Comparison of ENCODE assay signal across 8 mouse cellular contexts in the genomic region with DNA sequence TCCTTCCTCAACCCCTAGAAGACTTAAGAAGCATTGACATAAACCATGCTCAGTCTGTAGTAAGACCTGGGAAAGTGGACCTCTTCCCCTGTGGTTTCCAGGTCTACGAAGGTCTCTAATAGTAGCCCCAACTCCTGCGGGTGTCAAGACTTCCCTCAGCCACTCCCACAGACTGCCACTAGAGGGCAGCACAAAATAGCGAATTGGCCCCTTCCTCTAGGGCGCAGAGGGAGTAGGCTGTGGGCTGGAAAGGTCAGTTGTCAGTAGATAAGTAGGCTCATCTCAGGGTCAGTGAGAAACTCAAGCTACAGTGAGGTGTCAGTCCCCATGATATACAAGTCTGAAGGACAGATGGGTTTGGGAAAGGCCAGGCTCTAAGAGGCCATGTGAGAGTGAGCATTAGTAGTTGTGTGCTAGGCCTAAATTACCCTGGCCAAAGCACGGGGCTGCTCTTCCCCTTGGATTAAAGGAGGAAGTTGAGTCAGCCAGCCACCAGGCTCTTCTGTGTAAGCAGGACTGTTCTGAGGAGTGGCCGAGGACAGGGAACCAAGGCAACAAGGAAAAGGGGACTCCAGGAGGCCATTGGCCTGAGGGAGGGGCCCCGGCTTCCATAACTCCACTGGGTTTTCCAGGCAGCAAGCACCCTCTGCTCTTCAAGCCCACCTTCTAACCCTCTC. TPM values are rescaled to one million over a fixed set of nuclear protein-coding genes. Genes with fewer than 3 reads are reported as not detected.
DNase-seq lines count a peak whose midpoint lies in the region; ATAC-seq lines count a peak whose summit lies in the region.

No protein-coding gene starts in this region.

- H3K9me3 ChIP-seq in hindbrain, embryonic 15.5 days = no peaks in the 10 kb centered on the region

- WGBS in hindbrain, embryonic 15.5 days = 17% methylated on average over 7 of the region's 7 CpGs

- peaks cover 42% of the 10 kb centered on the region for H3K4me1 ChIP-seq in hindbrain, embryonic 15.5 days (replicated peaks)

- DNase-seq in T-cell, adult 2 months (ENCODE audit: low spot score) = peak; percentile 68
- DNase-seq in cerebellum, adult 9-10 months = peak; percentile 94
- peak; percentile 67 to 72 for DNase-seq in frontal cortex, postnatal 25 days (ENCODE audit: low spot score in 2 of 2)
- peak; percentile 70 to 77 for DNase-seq in layer of hippocampus, postnatal 36 days
- DNase-seq in right cerebral cortex, adult 2 months (ENCODE audit: low spot score in 2 of 2) = peak; percentile 83 to 85
- peak; percentile 74 for DNase-seq in urinary bladder, postnatal 25 days (ENCODE audit: low spot score)

- peak overlapping the region; percentile 90 for H3K9ac ChIP-seq in hindbrain, embryonic 15.5 days

- H3K36me3 ChIP-seq in hindbrain, embryonic 15.5 days = no peaks in the 10 kb centered on the region

- H3K4me3 ChIP-seq in hindbrain, embryonic 15.5 days = peak overlapping the region; percentile 76

- H3K27ac ChIP-seq in hindbrain, embryonic 15.5 days (replicated peaks) = peak overlapping the region; percentile 93

- H3K4me2 ChIP-seq in hindbrain, embryonic 15.5 days = peak overlapping the region; percentile 67

- ATAC-seq in hindbrain, embryonic 15.5 days (ENCODE audit: low FRiP score, low read depth) = no peak; the same call in 1 of the 2 replicates
- ATAC-seq in megakaryocyte progenitor cell, adult 5-6 weeks (replicated peaks; ENCODE audit: poor library complexity) = peak; percentile 93

- no peaks in the 10 kb centered on the region for H3K27me3 ChIP-seq in hindbrain, embryonic 15.5 days

RNA-seq across cellular contexts. Expression of a gene that starts 9.5 kb away (rescaled TPM):
- 0.43 TPM in 1 of 2 replicates, not detected in the other for polyA plus RNA-seq in hindbrain, embryonic 15.5 days (2015; fragmentation: Nextera tagmentation; extraction: Ambion mirVana)
- total RNA-seq in layer of hippocampus, postnatal 36 days (2021) = not detected
- not detected in 2 replicates for total RNA-seq in megakaryocyte progenitor cell, adult 5-6 weeks (2015)
- total RNA-seq in megakaryocyte progenitor cell, adult 5-6 weeks (2017) = not detected in 2 replicates

RNA-seq across cellular contexts. Expression of a gene that starts 24.5 kb away (rescaled TPM):
- polyA plus RNA-seq in hindbrain, embryonic 15.5 days (2015; fragmentation: Nextera tagmentation; extraction: Ambion mirVana) = 49.9 and 60.8 TPM in 2 replicates
- total RNA-seq in layer of hippocampus, postnatal 36 days (2021) = 10 to 100 TPM; 75.1 to 83.3 TPM
- total RNA-seq in megakaryocyte progenitor cell, adult 5-6 weeks (2015) = not detected in 2 replicates
- total RNA-seq in megakaryocyte progenitor cell, adult 5-6 weeks (2017) = not detected in 2 replicates

RNA-seq across cellular contexts. Expression of a gene that starts 25.2 kb away (rescaled TPM):
- polyA plus RNA-seq in hindbrain, embryonic 15.5 days (2015; fragmentation: Nextera tagmentation; extraction: Ambion mirVana) = 28.2 and 28.8 TPM in 2 replicates
- 10 to 100 TPM; 16.1 to 17.7 TPM for total RNA-seq in layer of hippocampus, postnatal 36 days (2021)
- total RNA-seq in megakaryocyte progenitor cell, adult 5-6 weeks (2015) = not detected in 2 replicates
- 0.07 TPM in 1 of 2 replicates, not detected in the other for total RNA-seq in megakaryocyte progenitor cell, adult 5-6 weeks (2017)

RNA-seq across cellular contexts. Expression of a gene that starts 29.7 kb away (rescaled TPM):
- 174 and 176 TPM in 2 replicates for polyA plus RNA-seq in hindbrain, embryonic 15.5 days (2015; fragmentation: Nextera tagmentation; extraction: Ambion mirVana)
- 10 to 100 TPM; 54.3 to 59.5 TPM for total RNA-seq in layer of hippocampus, postnatal 36 days (2021)
- 209 and 216 TPM in 2 replicates for total RNA-seq in megakaryocyte progenitor cell, adult 5-6 weeks (2015)
- 113 and 131 TPM in 2 replicates for total RNA-seq in megakaryocyte progenitor cell, adult 5-6 weeks (2017)

RNA-seq across cellular contexts. Expression of a gene that starts 39.8 kb away (rescaled TPM):
- 22.6 and 24.0 TPM in 2 replicates for polyA plus RNA-seq in hindbrain, embryonic 15.5 days (2015; fragmentation: Nextera tagmentation; extraction: Ambion mirVana)
- 10 to 100 TPM; 29.5 to 32.0 TPM for total RNA-seq in layer of hippocampus, postnatal 36 days (2021)
- 21.8 and 27.5 TPM in 2 replicates for total RNA-seq in megakaryocyte progenitor cell, adult 5-6 weeks (2015)
- total RNA-seq in megakaryocyte progenitor cell, adult 5-6 weeks (2017) = 215 and 246 TPM in 2 replicates

Comparison
In these comparisons a context has a peak if more than half of its experiments do, and no peak if none do; other contexts are left out.
1. RNA of a gene that starts 24.5 kb away (total RNA-seq): 75.1 to 83.3 TPM in layer of hippocampus, postnatal 36 days; not detected in megakaryocyte progenitor cell, adult 5-6 weeks; every median in the first group is over 10 times any median in the second.
2. RNA of a gene that starts 25.2 kb away (total RNA-seq): 16.1 to 17.7 TPM in layer of hippocampus, postnatal 36 days; 0.07 TPM in megakaryocyte progenitor cell, adult 5-6 weeks; every median in the first group is over 10 times any median in the second.
3. Peak in every context shown above with its lines, with median percentiles within 50 percentile points of each other: DNase-seq.